Mouse (Mus musculus): ENCODE measurements around the gene Fggy. TPM values are rescaled to one million over a fixed set of nuclear protein-coding genes. Genes with fewer than 3 reads are reported as not detected.

Gene Fggy
- total and polyA plus RNA-seq, 2 experiments from 2014 or later = 2.7 to 3.9 TPM

GRCm38 (mm10) chr4:95649552-95649905, 92.2 kb downstream of the Fggy start:
- no peak for ATAC-seq (ENCODE audit: insufficient read depth, low read depth)
- Histone ChIP-seq H3K9me3 (replicated peaks; ENCODE audit: control insufficient read depth, low read length) (no peaks in the 10 kb centered on the region), H3K4me2 (ENCODE audit: low read depth, low read length) (no peak overlapping the region), H3K4me3 (ENCODE audit: low read depth, low read length) (no peak overlapping the region), H3K36me3 (replicated peaks; ENCODE audit: control insufficient read depth, insufficient read depth, low read length) (no peaks in the 10 kb centered on the region), H3K27me3 (ENCODE audit: control insufficient read depth, insufficient read depth, low read length) (no peaks in the 10 kb centered on the region), H3K9ac (replicated peaks; ENCODE audit: low read depth, low read length) (no peak overlapping the region), H3K27ac (ENCODE audit: low read depth) (no peak overlapping the region), H3K4me1 (ENCODE audit: control insufficient read depth, insufficient read depth) (peaks cover 7% of the 10 kb centered on the region; the same call in 1 of the 2 replicates)
- 90% methylated on average over 3 of the region's 3 CpGs for WGBS
- TF ChIP-seq EP300 (IDR thresholded peaks at IDR 0.05; ENCODE audit: low read depth) (no peak), CTCF (IDR thresholded peaks at IDR 0.05; ENCODE audit: low read depth) (no peak)
- no peak for DNase-seq (ENCODE audit: low spot score)

GRCm38 (mm10) chr4:95649980-95650379, 92.7 kb downstream of the Fggy start:
- Histone ChIP-seq H3K9ac (replicated peaks; ENCODE audit: low read depth, low read length) (no peak overlapping the region), H3K27ac (ENCODE audit: low read depth) (no peak overlapping the region), H3K4me1 (ENCODE audit: control insufficient read depth, insufficient read depth) (peaks cover 7% of the 10 kb centered on the region; the same call in 1 of the 2 replicates), H3K36me3 (replicated peaks; ENCODE audit: control insufficient read depth, insufficient read depth, low read length) (no peaks in the 10 kb centered on the region), H3K4me2 (ENCODE audit: low read depth, low read length) (no peak overlapping the region), H3K4me3 (ENCODE audit: low read depth, low read length) (no peak overlapping the region), H3K27me3 (ENCODE audit: control insufficient read depth, insufficient read depth, low read length) (no peaks in the 10 kb centered on the region), H3K9me3 (replicated peaks; ENCODE audit: control insufficient read depth, low read length) (no peaks in the 10 kb centered on the region)
- no peak for ATAC-seq (ENCODE audit: insufficient read depth, low read depth)
- TF ChIP-seq CTCF (IDR thresholded peaks at IDR 0.05; ENCODE audit: low read depth) (no peak), EP300 (IDR thresholded peaks at IDR 0.05; ENCODE audit: low read depth) (no peak)
- 83% methylated on average over 6 of the region's 6 CpGs for WGBS
- no peak for DNase-seq (ENCODE audit: low spot score)

- Histone ChIP-seq H3K27ac (ENCODE audit: low read depth) (no peak overlapping the region), H3K4me2 (ENCODE audit: low read depth, low read length) (no peak overlapping the region), H3K4me3 (ENCODE audit: low read depth, low read length) (no peak overlapping the region), H3K9me3 (replicated peaks; ENCODE audit: control insufficient read depth, low read length) (no peaks in the 10 kb centered on the region), H3K4me1 (ENCODE audit: control insufficient read depth, insufficient read depth) (peaks cover 7% of the 10 kb centered on the region; the same call in 1 of the 2 replicates), H3K36me3 (replicated peaks; ENCODE audit: control insufficient read depth, insufficient read depth, low read length) (no peaks in the 10 kb centered on the region), H3K9ac (replicated peaks; ENCODE audit: low read depth, low read length) (no peak overlapping the region), H3K27me3 (ENCODE audit: control insufficient read depth, insufficient read depth, low read length) (no peaks in the 10 kb centered on the region)
- no peak for TF ChIP-seq EP300 (IDR thresholded peaks at IDR 0.05; ENCODE audit: low read depth)
- TF ChIP-seq CTCF (IDR thresholded peaks at IDR 0.05; ENCODE audit: low read depth) = no peak
- 42% methylated on average over 6 of the region's 6 CpGs for WGBS
- no peak for DNase-seq (ENCODE audit: low spot score)
- no peak for ATAC-seq (ENCODE audit: insufficient read depth, low read depth)
Observed at GRCm38 (mm10) chr4:95652044-95652443, 94.7 kb downstream of the Fggy start.

GRCm38 (mm10) chr4:95653296-95653912, 96.1 kb downstream of the Fggy start:
- Histone ChIP-seq H3K4me2 (ENCODE audit: low read depth, low read length) (no peak overlapping the region), H3K36me3 (replicated peaks; ENCODE audit: control insufficient read depth, insufficient read depth, low read length) (no peaks in the 10 kb centered on the region), H3K9me3 (replicated peaks; ENCODE audit: control insufficient read depth, low read length) (no peaks in the 10 kb centered on the region), H3K27ac (ENCODE audit: low read depth) (no peak overlapping the region), H3K4me3 (ENCODE audit: low read depth, low read length) (no peak overlapping the region), H3K27me3 (ENCODE audit: control insufficient read depth, insufficient read depth, low read length) (no peaks in the 10 kb centered on the region), H3K4me1 (ENCODE audit: control insufficient read depth, insufficient read depth) (peaks cover 7% of the 10 kb centered on the region; the same call in 1 of the 2 replicates), H3K9ac (replicated peaks; ENCODE audit: low read depth, low read length) (no peak overlapping the region)
- no peak for DNase-seq (ENCODE audit: low spot score)
- TF ChIP-seq EP300 (IDR thresholded peaks at IDR 0.05; ENCODE audit: low read depth) = no peak
- no peak for TF ChIP-seq CTCF (IDR thresholded peaks at IDR 0.05; ENCODE audit: low read depth)
- no peak for ATAC-seq (ENCODE audit: insufficient read depth, low read depth)
- 46% methylated on average over 4 of the region's 4 CpGs for WGBS

- H3K27me3 ChIP-seq (ENCODE audit: control insufficient read depth, insufficient read depth, low read length) = no peaks in the 10 kb centered on the region
- H3K4me2 ChIP-seq (ENCODE audit: low read depth, low read length) = no peak overlapping the region
- TF ChIP-seq CTCF (IDR thresholded peaks at IDR 0.05; ENCODE audit: low read depth) (no peak), EP300 (IDR thresholded peaks at IDR 0.05; ENCODE audit: low read depth) (no peak)
- H3K9me3 ChIP-seq (replicated peaks; ENCODE audit: control insufficient read depth, low read length) = no peaks in the 10 kb centered on the region
- ATAC-seq (ENCODE audit: insufficient read depth, low read depth) (no peak), DNase-seq (ENCODE audit: low spot score) (no peak)
- H3K36me3 ChIP-seq (replicated peaks; ENCODE audit: control insufficient read depth, insufficient read depth, low read length) = no peaks in the 10 kb centered on the region
- WGBS = 51% methylated on average over 4 of the region's 4 CpGs
- H3K4me1 ChIP-seq (ENCODE audit: control insufficient read depth, insufficient read depth) = peaks cover 7% of the 10 kb centered on the region; the same call in 1 of the 2 replicates
- no peak overlapping the region for H3K4me3 ChIP-seq (ENCODE audit: low read depth, low read length)
- H3K27ac ChIP-seq (ENCODE audit: low read depth) = no peak overlapping the region
- H3K9ac ChIP-seq (replicated peaks; ENCODE audit: low read depth, low read length) = no peak overlapping the region
Observed at GRCm38 (mm10) chr4:95653913-95654301, 96.6 kb downstream of the Fggy start.

- Histone ChIP-seq H3K27me3 (ENCODE audit: control insufficient read depth, insufficient read depth, low read length) (no peaks in the 10 kb centered on the region), H3K4me2 (ENCODE audit: low read depth, low read length) (no peak overlapping the region), H3K4me1 (ENCODE audit: control insufficient read depth, insufficient read depth) (no peaks in the 10 kb centered on the region), H3K9ac (replicated peaks; ENCODE audit: low read depth, low read length) (no peak overlapping the region), H3K4me3 (ENCODE audit: low read depth, low read length) (no peak overlapping the region), H3K27ac (ENCODE audit: low read depth) (no peak overlapping the region), H3K36me3 (replicated peaks; ENCODE audit: control insufficient read depth, insufficient read depth, low read length) (no peaks in the 10 kb centered on the region), H3K9me3 (replicated peaks; ENCODE audit: control insufficient read depth, low read length) (no peaks in the 10 kb centered on the region)
- no peak for ATAC-seq (ENCODE audit: insufficient read depth, low read depth)
- no peak for DNase-seq (ENCODE audit: low spot score)
- TF ChIP-seq CTCF (IDR thresholded peaks at IDR 0.05; ENCODE audit: low read depth) (no peak), EP300 (IDR thresholded peaks at IDR 0.05; ENCODE audit: low read depth) (no peak)
- 46% methylated on average over 3 of the region's 3 CpGs for WGBS
Observed at GRCm38 (mm10) chr4:95659024-95659423, 101.7 kb downstream of the Fggy start.
